Mouse (Mus musculus): ENCODE measurements around the gene Tnfaip2. TPM values are rescaled to one million over a fixed set of nuclear protein-coding genes. Genes with fewer than 3 reads are reported as not detected.

The Tnfaip2 gene
- polyA plus RNA-seq, 1 experiment from 2014 or later: 1.2 TPM

DNA sequence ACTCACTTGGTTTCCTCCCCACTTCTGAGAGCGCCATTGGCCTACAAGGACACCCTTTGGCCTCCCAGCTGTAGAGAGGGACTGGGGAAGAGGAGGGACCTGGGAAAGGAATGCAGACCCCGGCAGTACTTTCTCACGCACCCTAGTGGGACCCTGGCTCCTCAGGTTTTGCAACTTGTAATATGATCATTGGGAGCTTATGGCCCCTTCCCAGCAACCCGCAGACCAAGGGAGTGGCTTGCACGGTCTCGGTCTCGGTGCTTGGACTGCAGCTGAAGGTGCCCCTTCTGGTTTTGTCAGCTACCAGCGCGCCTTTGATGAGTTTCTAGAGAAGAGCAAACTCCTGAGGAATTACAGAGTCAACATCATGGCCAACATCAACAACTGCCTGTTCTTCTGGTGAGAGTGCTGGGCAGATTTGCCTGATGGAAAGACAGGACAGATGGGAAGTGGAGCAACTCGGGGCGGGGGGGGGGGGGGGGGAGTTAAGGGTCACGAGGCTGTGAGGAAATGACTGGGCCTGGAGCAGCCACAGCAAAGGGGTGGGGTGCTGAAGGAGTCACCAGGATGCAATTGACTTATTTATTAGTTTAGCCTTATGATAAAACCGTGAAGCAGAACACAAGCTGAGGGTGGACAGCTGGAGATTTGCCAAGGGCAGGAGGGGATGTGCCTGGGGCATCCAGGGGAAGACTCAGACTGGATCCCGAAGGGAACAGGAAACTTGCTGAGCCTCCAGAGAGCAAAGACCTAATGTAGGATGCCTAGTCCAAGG is 6.8 kb downstream of the Tnfaip2 start:
- peaks cover 98% of the 10 kb centered on the region for H3K27me3 ChIP-seq
- peaks cover 15% of the 10 kb centered on the region for H3K4me1 ChIP-seq
- H3K27ac ChIP-seq (replicated peaks): no peak overlapping the region
- no peak overlapping the region for H3K4me2 ChIP-seq (replicated peaks)
- no peak for ATAC-seq (ENCODE audit: low FRiP score, low read depth)
- H3K9me3 ChIP-seq: no peaks in the 10 kb centered on the region
- 26% methylated on average over 14 of the region's 14 CpGs for WGBS
- H3K36me3 ChIP-seq: no peaks in the 10 kb centered on the region
- H3K9ac ChIP-seq (replicated peaks): no peak overlapping the region
- H3K4me3 ChIP-seq: no peak overlapping the region

DNA sequence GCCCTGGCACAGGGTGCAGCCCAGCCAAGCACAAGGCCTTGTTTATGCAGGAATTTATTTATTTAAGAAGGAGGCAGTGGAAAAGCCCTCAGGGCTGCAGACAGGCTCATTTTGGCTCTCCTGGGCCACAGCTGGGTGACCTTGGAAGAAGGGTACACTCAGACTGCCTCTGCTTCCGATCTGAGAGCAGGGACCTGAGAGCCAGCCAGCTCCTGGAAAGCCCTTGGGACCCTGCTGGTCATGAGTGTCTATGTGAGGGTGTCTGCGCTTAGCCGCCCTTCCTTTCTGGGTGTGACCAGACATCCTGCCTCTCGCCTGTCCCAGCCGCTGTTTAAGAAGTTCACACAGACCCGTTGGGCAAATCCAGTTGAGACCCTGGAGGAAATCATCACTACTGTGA is 8.1 kb downstream of the Tnfaip2 start:
- no peak for ATAC-seq (ENCODE audit: low FRiP score, low read depth)
- H3K9me3 ChIP-seq: no peaks in the 10 kb centered on the region
- no peak overlapping the region for H3K4me3 ChIP-seq
- no peaks in the 10 kb centered on the region for H3K36me3 ChIP-seq
- peaks cover 15% of the 10 kb centered on the region for H3K4me1 ChIP-seq
- no peak overlapping the region for H3K4me2 ChIP-seq (replicated peaks)
- 57% methylated on average over 6 of the region's 6 CpGs for WGBS
- H3K27me3 ChIP-seq: peaks cover 95% of the 10 kb centered on the region
- H3K27ac ChIP-seq (replicated peaks): no peak overlapping the region
- H3K9ac ChIP-seq (replicated peaks): no peak overlapping the region

DNA sequence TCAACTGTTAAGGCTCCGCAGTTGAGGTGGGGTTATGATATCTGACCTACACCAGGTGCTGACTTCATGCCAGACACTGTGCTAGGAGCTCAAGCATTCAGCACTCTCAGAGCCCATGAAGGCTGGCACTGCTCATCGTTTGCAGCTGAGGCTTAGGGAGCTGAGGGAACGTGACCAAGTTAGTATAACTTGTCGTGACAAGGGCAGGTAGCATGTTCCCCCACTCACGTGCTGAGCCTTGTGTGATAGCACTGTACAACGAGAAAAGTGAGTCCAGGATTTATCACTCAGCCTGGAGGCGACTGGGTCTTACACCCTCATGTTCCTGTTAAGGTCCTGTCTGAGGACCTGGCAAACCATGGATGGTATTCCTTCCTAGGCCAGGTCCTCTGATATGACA is 9.3 kb downstream of the Tnfaip2 start:
- ATAC-seq (ENCODE audit: low FRiP score, low read depth): no peak
- Histone ChIP-seq H3K27me3 (peaks cover 95% of the 10 kb centered on the region), H3K4me2 (replicated peaks) (no peak overlapping the region), H3K9me3 (no peaks in the 10 kb centered on the region), H3K9ac (replicated peaks) (no peak overlapping the region), H3K36me3 (no peaks in the 10 kb centered on the region), H3K4me3 (no peak overlapping the region), H3K27ac (replicated peaks) (no peak overlapping the region), H3K4me1 (0 out of 2 replicates have a peak, but pooled peaks cover 7% of the 10 kb centered on the region)
- whole genome bisulfite sequencing: 82% methylated on average over 7 of the region's 7 CpGs

DNA sequence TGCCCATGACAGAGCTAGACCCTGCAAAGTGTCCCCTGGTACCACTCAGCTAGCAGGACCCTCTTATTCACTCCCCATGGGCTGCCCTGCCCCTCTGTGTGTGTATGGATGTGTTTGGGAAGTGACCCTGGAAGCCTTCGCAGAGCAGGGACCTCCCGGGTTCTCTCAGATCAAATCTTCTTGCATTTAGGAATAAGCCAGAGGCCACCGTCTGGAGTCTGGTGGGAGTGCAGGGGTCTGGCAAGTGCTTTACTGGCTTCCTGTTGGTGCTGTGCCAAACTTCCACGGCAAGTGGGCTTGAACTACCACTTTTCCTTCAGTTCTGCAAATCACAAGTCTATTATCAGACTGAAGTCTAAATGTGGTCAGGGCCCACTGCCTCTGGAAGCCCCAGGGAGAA is 11.8 kb downstream of the Tnfaip2 start:
- H3K36me3 ChIP-seq: no peaks in the 10 kb centered on the region
- WGBS: 37% methylated on average over 4 of the region's 4 CpGs
- no peak overlapping the region for H3K4me2 ChIP-seq (replicated peaks)
- H3K9ac ChIP-seq (replicated peaks): no peak overlapping the region
- ATAC-seq (ENCODE audit: low FRiP score, low read depth): no peak
- 0 out of 2 replicates have a peak, but pooled peaks cover under 1% of the 10 kb centered on the region for H3K4me1 ChIP-seq
- no peak overlapping the region for H3K4me3 ChIP-seq
- peaks cover 81% of the 10 kb centered on the region for H3K27me3 ChIP-seq
- no peaks in the 10 kb centered on the region for H3K9me3 ChIP-seq
- H3K27ac ChIP-seq (replicated peaks): no peak overlapping the region

DNA sequence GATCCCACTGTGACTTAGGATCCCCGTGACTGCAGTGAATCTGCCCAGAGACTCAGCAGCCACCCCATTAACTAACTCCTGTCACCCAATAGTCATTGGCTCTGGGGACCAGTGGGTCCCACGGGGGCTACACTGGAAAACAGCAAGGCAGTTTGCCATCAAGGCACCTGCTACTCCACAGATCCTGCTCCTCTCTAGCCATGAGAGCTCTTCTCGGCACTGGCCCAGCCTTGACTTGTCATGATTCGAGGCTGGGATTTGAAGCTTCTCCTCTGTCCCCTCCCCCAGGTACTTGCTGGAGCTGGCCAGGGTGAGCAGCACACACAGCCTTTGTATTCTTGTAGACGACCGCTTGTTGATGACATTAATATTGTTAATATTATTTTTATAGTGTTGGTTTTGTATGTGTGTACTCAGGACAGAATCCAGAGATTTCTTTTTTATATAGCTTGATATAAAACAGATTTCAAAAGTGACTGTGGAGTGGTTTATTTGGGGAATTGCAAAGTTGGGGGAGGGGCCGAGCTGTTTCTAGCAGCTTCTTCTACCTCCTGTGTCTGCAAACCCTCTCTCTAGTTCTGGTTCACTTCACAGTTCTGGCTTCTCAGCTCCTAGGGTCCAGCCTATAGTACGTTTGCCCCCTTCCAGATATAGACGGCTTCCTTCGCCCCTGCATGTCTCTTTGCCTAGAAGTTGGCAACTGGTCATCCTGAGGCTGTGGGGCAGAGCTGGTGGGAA is 12.4 kb downstream of the Tnfaip2 start:
- Histone ChIP-seq H3K4me3 (no peak overlapping the region), H3K27me3 (peaks cover 76% of the 10 kb centered on the region), H3K4me1 (no peaks in the 10 kb centered on the region), H3K4me2 (replicated peaks) (no peak overlapping the region), H3K36me3 (no peaks in the 10 kb centered on the region), H3K9me3 (no peaks in the 10 kb centered on the region), H3K9ac (replicated peaks) (no peak overlapping the region), H3K27ac (replicated peaks) (no peak overlapping the region)
- WGBS: 74% methylated on average over 10 of the region's 10 CpGs
- no peak for ATAC-seq (ENCODE audit: low FRiP score, low read depth)

DNA sequence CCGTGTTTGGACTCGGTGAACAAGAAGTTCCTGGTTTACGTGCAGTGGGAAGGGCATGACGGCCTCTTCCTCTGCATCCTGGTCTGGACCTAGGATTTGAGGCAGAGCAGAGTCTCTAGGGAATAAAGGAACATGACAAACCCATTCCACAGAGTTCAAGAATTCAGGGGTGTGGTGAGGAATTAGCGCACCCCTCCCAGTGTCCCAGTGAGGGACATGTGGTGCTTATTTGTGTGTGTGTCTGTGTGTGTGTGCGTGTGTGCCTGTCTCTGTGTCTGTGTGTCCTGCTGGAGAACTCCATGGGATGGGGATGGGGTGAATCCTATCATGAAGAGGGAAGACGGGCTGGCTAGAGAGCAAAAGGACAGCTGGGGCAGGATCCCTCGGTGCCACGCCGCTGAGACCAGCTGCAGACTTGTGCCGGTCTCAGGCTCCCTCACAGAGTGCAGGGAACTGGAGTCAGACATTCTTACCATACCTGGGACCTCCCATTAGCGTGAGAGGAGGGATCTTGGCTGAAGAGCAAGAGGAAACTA is 13.1 kb downstream of the Tnfaip2 start:
- WGBS: 71% methylated on average over 12 of the region's 12 CpGs

DNA sequence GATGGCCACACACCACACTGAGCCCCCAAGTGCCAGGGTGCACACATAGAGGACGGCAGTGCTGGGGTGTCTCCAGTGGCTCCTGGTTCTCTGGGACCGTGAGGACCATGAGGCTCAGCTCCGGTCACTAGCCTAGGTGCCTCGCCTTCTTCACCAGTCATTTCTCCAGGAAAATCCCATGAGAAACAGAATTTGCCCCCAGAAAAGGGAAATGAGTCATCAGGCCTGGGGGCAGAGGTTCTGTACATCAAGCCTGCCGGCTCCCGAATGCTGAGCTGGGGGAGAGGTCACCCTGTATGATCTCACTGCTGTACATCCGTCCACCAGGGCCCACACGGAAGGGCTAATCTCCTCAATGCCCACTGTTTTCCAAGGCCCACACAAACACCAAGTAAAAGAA is 13.6 kb downstream of the Tnfaip2 start:
- WGBS: 53% methylated on average over 8 of the region's 8 CpGs
- Histone ChIP-seq H3K9ac (replicated peaks) (no peak overlapping the region), H3K4me2 (replicated peaks) (no peak overlapping the region), H3K36me3 (no peaks in the 10 kb centered on the region), H3K4me3 (no peak overlapping the region), H3K27me3 (peaks cover 76% of the 10 kb centered on the region), H3K9me3 (no peaks in the 10 kb centered on the region), H3K4me1 (no peaks in the 10 kb centered on the region), H3K27ac (replicated peaks) (no peak overlapping the region)
- no peak for ATAC-seq (ENCODE audit: low FRiP score, low read depth)

More for the DNA sequence above, 13.1 kb downstream of the Tnfaip2 start:
- Histone ChIP-seq H3K9ac (replicated peaks) (no peak overlapping the region), H3K4me2 (replicated peaks) (no peak overlapping the region), H3K27me3 (peaks cover 76% of the 10 kb centered on the region), H3K9me3 (no peaks in the 10 kb centered on the region), H3K36me3 (no peaks in the 10 kb centered on the region), H3K27ac (replicated peaks) (no peak overlapping the region), H3K4me1 (no peaks in the 10 kb centered on the region), H3K4me3 (no peak overlapping the region)
- ATAC-seq (ENCODE audit: low FRiP score, low read depth): no peak

DNA sequence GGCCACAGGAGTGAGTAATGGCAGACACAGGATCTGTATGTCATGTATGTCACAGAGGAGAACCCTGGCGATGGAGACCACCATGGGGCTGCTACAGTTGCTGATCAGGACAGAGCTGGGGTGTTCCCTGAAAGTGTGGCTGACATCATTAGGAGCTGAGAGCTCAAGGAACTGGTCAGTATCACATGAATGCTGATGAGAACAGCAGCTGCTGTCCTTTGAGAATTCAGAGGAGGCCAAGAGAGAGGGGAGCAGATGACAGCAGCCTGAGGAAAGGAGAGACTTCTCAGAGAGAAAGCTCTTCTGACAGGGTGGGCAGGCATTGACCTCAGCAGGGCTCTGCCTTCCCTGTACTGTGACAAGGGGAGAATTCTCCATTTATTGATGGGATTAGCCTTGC is 15.5 kb downstream of the Tnfaip2 start:
- H3K27me3 ChIP-seq: peaks cover 59% of the 10 kb centered on the region
- H3K4me3 ChIP-seq: no peak overlapping the region
- ATAC-seq (ENCODE audit: low FRiP score, low read depth): no peak
- H3K36me3 ChIP-seq: no peaks in the 10 kb centered on the region
- no peak overlapping the region for H3K4me2 ChIP-seq (replicated peaks)
- no peak overlapping the region for H3K9ac ChIP-seq (replicated peaks)
- H3K27ac ChIP-seq (replicated peaks): no peak overlapping the region
- 84% methylated on average over 1 of the region's 1 CpGs for WGBS
- no peaks in the 10 kb centered on the region for H3K9me3 ChIP-seq
- H3K4me1 ChIP-seq: no peaks in the 10 kb centered on the region

DNA sequence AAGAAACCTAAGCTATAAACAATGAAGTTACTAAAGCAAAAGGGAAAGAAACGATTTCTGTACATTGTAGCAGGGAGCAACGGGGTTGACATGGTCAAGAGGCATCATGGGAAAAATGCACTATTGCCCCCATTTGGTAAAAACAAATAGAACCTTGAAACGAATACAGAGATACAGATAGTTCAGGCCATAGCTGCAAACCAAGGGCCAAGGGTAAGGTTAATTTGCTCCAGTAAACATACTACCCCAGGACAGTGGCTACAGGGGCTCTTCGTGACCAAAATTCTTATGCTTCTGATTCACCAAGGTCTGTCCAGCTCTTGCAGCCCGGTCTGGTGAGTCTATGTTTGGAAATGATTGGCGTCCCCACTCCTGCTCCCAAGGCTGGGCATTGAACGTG is 21.3 kb downstream of the Tnfaip2 start:
- no peak for ATAC-seq (ENCODE audit: low FRiP score, low read depth)
- H3K9ac ChIP-seq (replicated peaks): no peak overlapping the region
- H3K9me3 ChIP-seq: no peaks in the 10 kb centered on the region
- no peak overlapping the region for H3K4me2 ChIP-seq (replicated peaks)
- H3K27ac ChIP-seq (replicated peaks): no peak overlapping the region
- H3K36me3 ChIP-seq: no peaks in the 10 kb centered on the region
- WGBS: 79% methylated on average over 7 of the region's 7 CpGs
- no peaks in the 10 kb centered on the region for H3K4me1 ChIP-seq
- H3K4me3 ChIP-seq: no peak overlapping the region
- H3K27me3 ChIP-seq: 0 out of 2 replicates have a peak, but pooled peaks cover 22% of the 10 kb centered on the region

DNA sequence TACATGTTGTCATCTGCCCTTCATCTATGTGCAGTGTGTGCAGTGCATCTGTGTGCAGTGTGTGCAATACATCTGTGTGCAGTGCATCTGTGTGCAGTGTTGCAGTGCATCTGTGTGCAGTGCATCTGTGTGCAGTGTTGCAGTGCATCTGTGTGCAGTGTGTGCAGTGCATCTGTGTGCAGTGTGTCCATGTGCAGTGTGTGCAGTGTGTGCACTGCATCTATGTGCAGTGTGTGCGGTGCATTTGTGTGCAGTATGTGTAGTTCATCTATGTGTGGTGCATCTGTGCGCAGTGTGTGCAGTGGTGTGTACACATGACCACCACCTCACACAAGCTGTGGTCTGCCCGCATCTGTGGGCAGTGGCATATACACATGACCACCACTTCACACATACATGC is 24.1 kb downstream of the Tnfaip2 start:
- no peaks in the 10 kb centered on the region for H3K9me3 ChIP-seq
- 95% methylated on average over 3 of the region's 3 CpGs for WGBS
- no peak overlapping the region for H3K4me2 ChIP-seq (replicated peaks)
- no peak overlapping the region for H3K27ac ChIP-seq (replicated peaks)
- no peak overlapping the region for H3K9ac ChIP-seq (replicated peaks)
- peaks cover 5% of the 10 kb centered on the region; the same call in 1 of the 2 replicates for H3K27me3 ChIP-seq
- H3K4me3 ChIP-seq: no peak overlapping the region
- H3K36me3 ChIP-seq: no peaks in the 10 kb centered on the region
- no peaks in the 10 kb centered on the region for H3K4me1 ChIP-seq
- no peak for ATAC-seq (ENCODE audit: low FRiP score, low read depth)

DNA sequence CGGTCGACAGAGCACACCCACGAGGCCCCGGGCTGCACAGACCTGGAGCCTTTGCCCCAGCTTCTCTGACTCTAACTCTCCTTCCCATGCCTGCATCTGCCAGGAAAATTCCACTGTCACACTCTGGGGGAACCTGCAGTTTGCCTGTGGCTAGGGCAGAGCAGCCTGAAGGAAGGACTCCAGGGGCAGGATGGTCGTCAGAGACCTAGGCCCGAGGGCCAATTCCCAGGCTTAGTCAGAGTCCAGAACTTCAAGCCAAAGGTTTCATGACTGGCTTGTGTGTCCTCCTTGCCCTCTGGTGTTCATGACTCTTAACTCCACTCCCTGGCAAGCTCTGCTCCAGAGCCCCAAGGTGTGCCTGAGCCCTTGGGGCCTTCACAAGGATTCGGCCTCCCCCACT is 25.9 kb downstream of the Tnfaip2 start:
- H3K9ac ChIP-seq (replicated peaks): no peak overlapping the region
- no peaks in the 10 kb centered on the region for H3K4me1 ChIP-seq
- H3K27ac ChIP-seq (replicated peaks): no peak overlapping the region
- no peaks in the 10 kb centered on the region for H3K36me3 ChIP-seq
- no peaks in the 10 kb centered on the region for H3K9me3 ChIP-seq
- no peak overlapping the region for H3K4me2 ChIP-seq (replicated peaks)
- 73% methylated on average over 7 of the region's 7 CpGs for WGBS
- no peak overlapping the region for H3K4me3 ChIP-seq
- H3K27me3 ChIP-seq: peaks cover 5% of the 10 kb centered on the region; the same call in 1 of the 2 replicates
- ATAC-seq (ENCODE audit: low FRiP score, low read depth): no peak

DNA sequence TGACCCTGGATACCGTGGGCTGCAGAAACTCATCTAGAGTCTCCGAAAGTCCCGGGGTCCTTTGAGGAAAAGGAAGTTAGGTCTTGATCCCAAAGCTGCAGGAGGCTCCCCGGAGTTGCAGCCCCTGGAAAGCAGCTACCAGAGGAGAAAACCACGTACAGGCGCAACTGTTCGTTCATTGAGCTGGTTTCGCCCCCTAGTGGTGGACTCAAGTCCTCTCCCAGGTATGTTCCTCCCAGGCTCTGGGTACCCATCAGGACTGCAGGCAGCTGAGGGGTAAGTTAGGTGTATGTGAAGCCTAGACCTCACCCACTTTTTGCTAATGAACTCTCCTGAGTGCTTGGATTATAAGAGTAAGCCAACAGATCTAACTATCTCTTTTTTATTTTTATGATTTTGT is 27.2 kb downstream of the Tnfaip2 start:
- Histone ChIP-seq H3K4me1 (0 out of 2 replicates have a peak, but pooled peaks cover under 1% of the 10 kb centered on the region), H3K27me3 (peaks cover 5% of the 10 kb centered on the region; the same call in 1 of the 2 replicates), H3K27ac (replicated peaks) (no peak overlapping the region), H3K9me3 (no peaks in the 10 kb centered on the region), H3K36me3 (no peaks in the 10 kb centered on the region), H3K4me3 (no peak overlapping the region), H3K9ac (replicated peaks) (no peak overlapping the region), H3K4me2 (replicated peaks) (no peak overlapping the region)
- WGBS: 8% methylated on average over 8 of the region's 8 CpGs
- no peak for ATAC-seq (ENCODE audit: low FRiP score, low read depth)

Data from midbrain, embryonic 12.5 days (tissue).